Mouse (Mus musculus) hindbrain, embryonic 13.5 days (tissue): ENCODE results near the gene Afdn. TPM values are rescaled to one million over a fixed set of nuclear protein-coding genes. Genes with fewer than 3 reads are reported as not detected.
"Not testable (repeated sequence)": the region's sequence is repeated elsewhere in the genome, so short reads cannot be mapped to it uniquely, and the experiment has no call there.

Source experiments
- ATAC-seq: fragments of 200-750 bp; cut with Nextera tagmentation; 2 replicates; pipeline ENCODE4 v1.8.0; 2017; ENCODE audit warnings: moderate TSS enrichment; ENCODE audit not compliant: low FRiP score
- H3K27ac ChIP-seq: fragments of 300-500 bp; sonication (generic); 2 replicates; pipeline ENCODE4 v1.5.1; 2015; ENCODE audit warnings: inconsistent platforms, mild to moderate bottlenecking, moderate library complexity
- H3K27me3 ChIP-seq: fragments of 300-500 bp; sonication (generic); 2 replicates; pipeline ENCODE4 v1.6.1; 2015; ENCODE audit warnings: mild to moderate bottlenecking, inconsistent platforms
- H3K36me3 ChIP-seq: fragments of 300-500 bp; sonication (generic); 2 replicates; pipeline ENCODE4 v1.6.1; 2015; ENCODE audit warnings: mild to moderate bottlenecking, inconsistent platforms
- H3K4me1 ChIP-seq: fragments of 300-500 bp; sonication (generic); replicated peaks from 2 replicates; pipeline ENCODE4 v1.6.1; 2015; ENCODE audit warnings: inconsistent platforms
- H3K4me2 ChIP-seq: fragments of 300-500 bp; sonication (generic); 2 replicates; pipeline ENCODE4 v1.6.1; 2015; ENCODE audit warnings: inconsistent platforms, mild to moderate bottlenecking, moderate library complexity
- H3K4me3 ChIP-seq: fragments of 300-500 bp; sonication (generic); 2 replicates; pipeline ENCODE4 v1.5.1; 2015; ENCODE audit warnings: mild to moderate bottlenecking, inconsistent platforms
- H3K9ac ChIP-seq: fragments of 300-500 bp; sonication (generic); 2 replicates; pipeline ENCODE4 v1.6.1; 2015; ENCODE audit warnings: mild to moderate bottlenecking, inconsistent platforms
- H3K9me3 ChIP-seq: fragments of 300-500 bp; sonication (generic); 2 replicates; pipeline ENCODE4 v1.6.1; 2016; ENCODE audit warnings: inconsistent platforms
- WGBS: fragments of 180-500 bp; shearing (Covaris S2); methylation state at CpG from one replicate; pipeline ENCODE4 v1.1.7; 2015; 5-methylcytosine and 5-hydroxymethylcytosine counted together
- polyA plus RNA-seq: library from polyadenylated mRNA; unstranded; fragments of >200 nt; fragmentation: Nextera tagmentation; extraction: Ambion mirVana; gene quantifications from 2 replicates; pipeline ENCODE4 v1.2.1, GENCODE M21; 2015

The Afdn gene
- polyA plus RNA-seq, 1 experiment from 2014 or later, result 136 TPM

DNA sequence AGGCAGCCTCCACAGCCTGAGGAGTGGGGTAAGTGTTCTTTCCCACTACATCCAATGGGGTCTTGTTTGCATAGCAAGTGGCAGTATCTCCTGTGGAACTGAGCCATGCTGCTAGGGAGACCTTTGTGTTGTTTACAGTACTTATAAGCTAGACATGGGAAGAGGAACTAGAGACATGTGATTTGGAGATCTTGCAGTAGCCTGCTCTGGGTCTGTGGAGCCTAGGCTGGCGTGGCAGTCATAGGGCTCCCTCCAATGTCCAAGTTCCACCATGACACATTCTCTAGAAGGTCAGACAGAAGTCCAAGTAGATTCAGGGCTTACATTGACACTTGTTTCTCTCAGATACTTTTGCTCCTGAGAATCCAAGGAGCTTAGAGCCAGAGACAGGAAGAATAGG lies 180.1 kb downstream of the Afdn start:
- H3K9me3 ChIP-seq, result no peaks in the 10 kb centered on the region
- H3K9ac ChIP-seq, result no peak overlapping the region
- 83% methylated on average over 1 of the region's 1 CpGs for WGBS
- ATAC-seq, result no peak
- H3K4me3 ChIP-seq, result no peak overlapping the region
- H3K36me3 ChIP-seq, result no peaks in the 10 kb centered on the region
- H3K4me1 ChIP-seq, result no peaks in the 10 kb centered on the region
- H3K27ac ChIP-seq, result no peak overlapping the region
- H3K4me2 ChIP-seq, result no peak overlapping the region
- H3K27me3 ChIP-seq, result no peaks in the 10 kb centered on the region

DNA sequence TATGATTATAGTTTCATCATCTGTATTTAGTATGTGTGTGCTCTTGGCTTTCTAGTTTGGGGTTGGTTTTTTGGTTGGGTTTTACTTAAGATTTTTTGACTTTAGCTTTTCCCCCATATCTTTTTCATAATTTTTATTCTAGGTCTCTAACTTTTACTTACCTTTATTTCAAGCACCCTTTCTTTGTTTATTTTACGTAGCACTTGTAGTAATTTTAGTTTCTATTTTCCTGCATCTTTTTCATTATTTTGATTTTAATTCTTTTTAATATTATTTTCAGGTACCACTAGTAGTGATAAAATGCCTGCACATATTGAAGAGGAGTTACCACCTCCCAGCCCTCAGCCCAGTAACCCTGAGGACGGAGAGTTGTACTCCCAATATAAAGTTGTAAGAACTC lies 187.7 kb downstream of the Afdn start, which contains the start of gene Gm7168:
Gm7168 (plus strand) TSS at position 301 of the 400 bp plus-strand sequence.
- ATAC-seq, H3K27ac ChIP-seq, H3K9ac ChIP-seq, H3K9me3 ChIP-seq, H3K4me3 ChIP-seq, H3K27me3 ChIP-seq, H3K4me1 ChIP-seq, H3K36me3 ChIP-seq, H3K4me2 ChIP-seq: not testable (repeated sequence)
- WGBS, result 92% methylated on average over 1 of the region's 2 CpGs

DNA sequence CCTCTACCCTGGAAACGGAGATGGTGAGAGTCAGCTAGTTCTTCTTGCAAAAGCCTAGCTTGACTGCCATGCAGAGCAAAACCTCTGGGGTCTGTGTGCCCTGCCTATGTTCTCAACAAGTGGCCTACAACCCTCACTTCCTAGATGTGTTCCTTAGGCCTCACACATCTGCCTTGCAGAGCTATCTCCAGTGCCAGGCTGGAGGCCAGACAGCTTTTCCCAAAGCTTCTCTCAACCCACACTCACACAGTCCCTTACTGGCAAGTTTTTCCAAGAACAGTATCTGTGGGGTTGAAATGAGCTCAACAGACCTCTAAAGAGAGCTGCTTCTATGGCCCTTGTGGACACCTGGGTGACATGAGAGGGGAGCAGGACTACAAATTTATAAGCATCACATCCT lies 191.2 kb downstream of the Afdn start:
- ATAC-seq, H3K27ac ChIP-seq, H3K4me2 ChIP-seq, H3K4me3 ChIP-seq, H3K9me3 ChIP-seq, H3K27me3 ChIP-seq, H3K4me1 ChIP-seq, H3K36me3 ChIP-seq, H3K9ac ChIP-seq: not testable (repeated sequence)
- WGBS, result 83% methylated on average over 1 of the region's 1 CpGs

Other genes with a start within 250 kb of the Afdn start
- gene Tcte2, start 1.3 kb downstream of the Afdn start, polyA plus RNA-seq, result 19.3 and 20.8 TPM in 2 replicates
- gene Gm7168, start 187.8 kb downstream of the Afdn start, polyA plus RNA-seq, result not detected in 2 replicates
- gene Gm7356, start 243.2 kb downstream of the Afdn start, polyA plus RNA-seq, result not detected in 2 replicates